Comparison of ENCODE assay signal across 8 mouse cellular contexts in the genomic region with DNA sequence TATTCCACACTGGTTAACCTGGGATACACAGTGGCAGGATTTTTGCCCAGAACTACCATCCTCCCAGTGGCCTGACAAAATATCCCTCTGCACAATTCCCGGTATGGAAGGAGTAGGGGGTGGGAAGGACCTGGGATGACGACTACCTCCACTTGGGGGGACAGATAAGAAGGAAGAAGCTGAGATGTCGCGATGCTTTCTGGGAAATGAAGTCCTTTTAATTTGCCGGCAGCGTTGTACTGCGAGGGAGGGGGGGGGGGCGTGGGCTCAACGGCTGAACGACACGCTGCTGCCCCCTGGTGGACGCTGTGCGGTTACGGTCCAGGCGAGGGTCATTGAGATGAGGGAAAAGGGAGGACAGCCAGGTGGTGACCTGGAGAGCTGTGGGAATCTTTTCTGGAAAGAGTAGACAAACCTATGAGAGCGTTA. TPM values are rescaled to one million over a fixed set of nuclear protein-coding genes. Genes with fewer than 3 reads are reported as not detected.
DNase-seq lines count a peak whose midpoint lies in the region; ATAC-seq and TF ChIP-seq lines count a peak whose summit lies in the region.

No protein-coding gene starts in this region.

- DNase-seq in Patski (ENCODE audit: low read depth, low spot score), result no peak
- DNase-seq in c-Kit-positive CD71-positive TER-119-positive erythroid progenitor cells, embryonic 14.5 days (ENCODE audit: low spot score), result peak; percentile 79
- peak; percentile 64 for DNase-seq in layer of hippocampus, adult 9-11 months
- peak; percentile 76 for DNase-seq in lung, postnatal 25 days (ENCODE audit: low spot score)
- DNase-seq in retina, postnatal 1 day, result peak; percentile 94
- peak; percentile 79 for DNase-seq in yolk sac, embryonic 10.5 days (ENCODE audit: low spot score)

- H3K4me1 ChIP-seq in forebrain, embryonic 12.5 days, result peaks cover 15% of the 10 kb centered on the region

- no peak overlapping the region for H3K27ac ChIP-seq in forebrain, embryonic 12.5 days

- peak; percentile 57 for ATAC-seq in Patski
- peak; percentile 77 for ATAC-seq in forebrain, embryonic 12.5 days (ENCODE audit: low FRiP score)
- ATAC-seq in hematopoietic stem cell, adult 5-6 weeks (replicated peaks in 1 of 2; ENCODE audit: insufficient read depth in 1 of 2, low FRiP score in 2 of 2, low TSS enrichment in 1 of 2, low read depth in 1 of 2, poor library complexity in 2 of 2, severe bottlenecking in 2 of 2), result peak; percentile 60 to 79

- CTCF ChIA-PET in Patski (lab: Charles Lee), result interaction anchor here (0.7 to 4.1 kb wide), 14 partner anchors 9 to 204 kb away, joined by 3 to 34 read pairs (median 4); a partner anchor contains a TSS

- peak; percentile 75 for TF ChIP-seq CTCF in Patski (IDR thresholded peaks at IDR 0.05)

- no peaks in the 10 kb centered on the region for H3K9me3 ChIP-seq in forebrain, embryonic 12.5 days

- in situ Hi-C loops in Patski (cut with MboI; ENCODE audit: low pct_unique_long_range_greater_than_20kb), result no loop called here

- H3K4me3 ChIP-seq in forebrain, embryonic 12.5 days (replicated peaks), result no peak overlapping the region

- under 1% methylated on average over 16 of the region's 16 CpGs for WGBS in forebrain, embryonic 12.5 days

- POLR2A ChIA-PET in Patski (lab: Charles Lee), result no interaction called here

- peak overlapping the region; percentile 32; the same call in 1 of the 2 replicates for H3K4me2 ChIP-seq in forebrain, embryonic 12.5 days

- no peak overlapping the region for H3K9ac ChIP-seq in forebrain, embryonic 12.5 days

- no peaks in the 10 kb centered on the region for H3K27me3 ChIP-seq in Patski
- no peaks in the 10 kb centered on the region for H3K27me3 ChIP-seq in forebrain, embryonic 12.5 days

- H3K36me3 ChIP-seq in forebrain, embryonic 12.5 days (replicated peaks), result no peaks in the 10 kb centered on the region

RNA-seq across cellular contexts. Expression of a gene that starts 15.0 kb away (rescaled TPM):
- polyA plus RNA-seq in Patski (2021), result 79.3 TPM
- polyA plus RNA-seq in forebrain, embryonic 12.5 days (2016; fragmentation: Nextera tagmentation; extraction: Ambion mirVana), result 164 TPM in 2 replicates
- 41.9 and 45.3 TPM in 2 replicates for total RNA-seq in hematopoietic stem cell, adult 5-6 weeks (2017)

RNA-seq across cellular contexts. Expression of a gene that starts 15.3 kb away (rescaled TPM):
- 87.4 TPM for polyA plus RNA-seq in Patski (2021)
- 245 and 256 TPM in 2 replicates for polyA plus RNA-seq in forebrain, embryonic 12.5 days (2016; fragmentation: Nextera tagmentation; extraction: Ambion mirVana)
- 24.8 and 35.0 TPM in 2 replicates for total RNA-seq in hematopoietic stem cell, adult 5-6 weeks (2017)

RNA-seq across cellular contexts. Expression of a gene that starts 18.1 kb away (rescaled TPM):
- polyA plus RNA-seq in Patski (2021), result 456 TPM
- polyA plus RNA-seq in forebrain, embryonic 12.5 days (2016; fragmentation: Nextera tagmentation; extraction: Ambion mirVana), result 44.5 and 51.3 TPM in 2 replicates
- total RNA-seq in hematopoietic stem cell, adult 5-6 weeks (2017), result 215 and 230 TPM in 2 replicates

RNA-seq across cellular contexts. Expression of a gene that starts 18.8 kb away (rescaled TPM):
- not detected for polyA plus RNA-seq in Patski (2021)
- 0.28 TPM in 1 of 2 replicates, not detected in the other for polyA plus RNA-seq in forebrain, embryonic 12.5 days (2016; fragmentation: Nextera tagmentation; extraction: Ambion mirVana)
- not detected in 2 replicates for total RNA-seq in hematopoietic stem cell, adult 5-6 weeks (2017)

RNA-seq across cellular contexts. Expression of a gene that starts 32.8 kb away (rescaled TPM):
- polyA plus RNA-seq in Patski (2021), result 0.89 TPM
- polyA plus RNA-seq in forebrain, embryonic 12.5 days (2016; fragmentation: Nextera tagmentation; extraction: Ambion mirVana), result 3.0 and 3.7 TPM in 2 replicates
- total RNA-seq in hematopoietic stem cell, adult 5-6 weeks (2017), result not detected in 2 replicates
